ENCODE assay signal across 7 mouse cellular contexts in the genomic region with DNA sequence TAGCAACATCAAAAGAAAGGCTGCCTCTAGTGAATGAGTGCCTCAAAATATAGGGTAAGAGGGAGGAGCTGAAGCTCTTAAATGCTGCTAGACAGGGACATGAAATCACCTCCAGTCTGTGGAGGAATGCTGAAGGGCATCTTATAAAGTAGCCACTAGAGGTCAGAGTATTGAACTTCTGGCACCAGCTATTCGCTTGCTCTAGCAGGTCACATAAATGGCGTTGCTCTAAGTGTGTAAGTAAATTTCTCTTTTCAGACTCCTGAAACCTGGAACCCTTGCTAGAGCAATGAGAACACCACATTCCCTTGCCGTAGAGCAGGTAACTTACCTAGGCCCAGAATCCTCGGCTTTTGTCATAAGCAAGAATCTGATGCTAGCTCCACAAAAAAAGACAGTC. TPM values are rescaled to one million over a fixed set of nuclear protein-coding genes. Genes with fewer than 3 reads are reported as not detected.
A peak's percentile ranks its signal among the peaks of the same experiment; 100 is the strongest.
DNase-seq lines count a peak whose midpoint lies in the region; ATAC-seq and TF ChIP-seq lines count a peak whose summit lies in the region.

No protein-coding gene starts in this region.

- H3K4me1 ChIP-seq in forebrain, embryonic 16.5 days (replicated peaks; ENCODE audit: control insufficient read depth, insufficient read depth, low read length), result peaks cover 11% of the 10 kb centered on the region
- peaks cover 13% of the 10 kb centered on the region; the same call in 1 of the 2 replicates for H3K4me1 ChIP-seq in intestine, embryonic 14.5 days (replicated peaks; ENCODE audit: control insufficient read depth, insufficient read depth, low read length)
- peaks cover 0 to 2% of the 10 kb centered on the region in 2 experiments; a peak in 1 of 4 replicates for H3K4me1 ChIP-seq in liver, embryonic 14.5 days (replicated peaks; ENCODE audit: control insufficient read depth in 2 of 2, insufficient read depth in 2 of 2, low read length in 1 of 2)

- peak; percentile 17 to 22 for DNase-seq in spleen, postnatal 36 days (ENCODE audit: low spot score in 2 of 2)
- no peak for DNase-seq in spleen, adult 12 weeks (ENCODE audit: low spot score)
- DNase-seq in brain, adult 2 months (ENCODE audit: low read depth, low spot score), result peak; percentile 84
- DNase-seq in intestine, embryonic 14.5 days (ENCODE audit: low spot score), result no peak
- DNase-seq in liver, embryonic 14.5 days (ENCODE audit: low read depth in 3 of 3, low spot score in 3 of 3), result peak in 2 of 3 experiments; percentile 14 to 16
- peak; percentile 28 for DNase-seq in retina, adult 2 months (ENCODE audit: low read depth, low spot score)

- H3K9me3 ChIP-seq in forebrain, embryonic 16.5 days (ENCODE audit: control insufficient read depth, low read length), result no peaks in the 10 kb centered on the region
- no peaks in the 10 kb centered on the region for H3K9me3 ChIP-seq in intestine, embryonic 14.5 days (ENCODE audit: control insufficient read depth, low read length)
- no peaks in the 10 kb centered on the region for H3K9me3 ChIP-seq in liver, embryonic 14.5 days (ENCODE audit: control insufficient read depth, low read length)

- no peaks in the 10 kb centered on the region for H3K36me3 ChIP-seq in forebrain, embryonic 16.5 days (ENCODE audit: control insufficient read depth, insufficient read depth)
- no peaks in the 10 kb centered on the region; the same call in 1 of the 2 replicates for H3K36me3 ChIP-seq in intestine, embryonic 14.5 days (ENCODE audit: control insufficient read depth, insufficient read depth, low read length)
- H3K36me3 ChIP-seq in liver, embryonic 14.5 days (replicated peaks; ENCODE audit: control insufficient read depth, insufficient read depth, low read depth), result no peaks in the 10 kb centered on the region

- no peak overlapping the region for H3K4me3 ChIP-seq in forebrain, embryonic 16.5 days (replicated peaks; ENCODE audit: low read length)
- no peak overlapping the region for H3K4me3 ChIP-seq in intestine, embryonic 14.5 days (ENCODE audit: low read depth, low read length)
- H3K4me3 ChIP-seq in liver, embryonic 14.5 days (ENCODE audit: insufficient read depth in 1 of 2, low read depth in 2 of 2, low read length in 2 of 2), result no peak overlapping the region

- ATAC-seq in forebrain, embryonic 16.5 days, result peak; percentile 51; the same call in 1 of the 2 replicates
- peak; percentile 26; the same call in 1 of the 2 replicates for ATAC-seq in intestine, embryonic 14.5 days (replicated peaks; ENCODE audit: low FRiP score, low TSS enrichment, low read depth)
- ATAC-seq in liver, embryonic 14.5 days (ENCODE audit: insufficient read depth), result no peak

- TF ChIP-seq CTCF in liver, embryonic 14.5 days (IDR thresholded peaks at IDR 0.05; ENCODE audit: low read depth), result peak; percentile 57

- H3K27ac ChIP-seq in forebrain, embryonic 16.5 days (ENCODE audit: low read length), result no peak overlapping the region
- no peak overlapping the region for H3K27ac ChIP-seq in intestine, embryonic 14.5 days (ENCODE audit: low read depth)
- no peak overlapping the region for H3K27ac ChIP-seq in liver, embryonic 14.5 days

- H3K4me2 ChIP-seq in forebrain, embryonic 16.5 days (ENCODE audit: low read length), result no peak overlapping the region
- H3K4me2 ChIP-seq in intestine, embryonic 14.5 days (ENCODE audit: low read length), result no peak overlapping the region
- H3K4me2 ChIP-seq in liver, embryonic 14.5 days (ENCODE audit: low read depth), result no peak overlapping the region

- no peak for TF ChIP-seq EP300 in liver, embryonic 14.5 days (IDR thresholded peaks at IDR 0.05; ENCODE audit: low read depth)

- no peak overlapping the region for H3K9ac ChIP-seq in forebrain, embryonic 16.5 days (replicated peaks; ENCODE audit: low read depth, low read length)
- H3K9ac ChIP-seq in intestine, embryonic 14.5 days (ENCODE audit: low read length), result no peak overlapping the region
- H3K9ac ChIP-seq in liver, embryonic 14.5 days (replicated peaks), result no peak overlapping the region

- WGBS in forebrain, embryonic 16.5 days, result 16% methylated on average over 4 of the region's 4 CpGs
- WGBS in intestine, embryonic 14.5 days, result 21% methylated on average over 4 of the region's 4 CpGs
- WGBS in liver, embryonic 14.5 days (ENCODE audit: insufficient replicate concordance), result 15% methylated on average over 4 of the region's 4 CpGs

- H3K27me3 ChIP-seq in forebrain, embryonic 16.5 days (replicated peaks; ENCODE audit: control insufficient read depth, insufficient read depth, low read length), result no peaks in the 10 kb centered on the region
- no peaks in the 10 kb centered on the region for H3K27me3 ChIP-seq in intestine, embryonic 14.5 days (replicated peaks; ENCODE audit: control insufficient read depth, insufficient read depth, low read length)
- no peaks in the 10 kb centered on the region for H3K27me3 ChIP-seq in liver, embryonic 14.5 days (ENCODE audit: control insufficient read depth, insufficient read depth, low read length)

RNA-seq across cellular contexts. Expression of a gene that starts 2.0 kb away (rescaled TPM):
- polyA plus RNA-seq in forebrain, embryonic 16.5 days (2015; fragmentation: Nextera tagmentation; extraction: Ambion mirVana), result 28.8 and 29.6 TPM in 2 replicates
- polyA plus RNA-seq in intestine, embryonic 14.5 days (2014; fragmentation: Nextera tagmentation; extraction: Ambion mirVana), result 33.9 and 35.2 TPM in 2 replicates
- 1.5 and 2.0 TPM in 2 replicates for polyA plus RNA-seq in liver, embryonic 14.5 days (2012; rRNA removed)
- 7.7 and 8.4 TPM in 2 replicates for polyA plus RNA-seq in liver, embryonic 14.5 days (2014; fragmentation: Nextera tagmentation; extraction: Ambion mirVana)

Comparison
In these comparisons a context has a peak if more than half of its experiments do, and no peak if none do; other contexts are left out.
1. DNase-seq: peak in spleen, postnatal 36 days (2 of 2), brain, adult 2 months (single experiment), liver, embryonic 14.5 days (2 of 3) and retina, adult 2 months (single experiment); none in spleen, adult 12 weeks (single experiment) and intestine, embryonic 14.5 days (single experiment).